Mouse (Mus musculus): ENCODE data around the gene Atcay. TPM values are rescaled to one million over a fixed set of nuclear protein-coding genes. Genes with fewer than 3 reads are reported as not detected.
A peak's percentile ranks its signal among the peaks of the same experiment; 100 is the strongest.
"Not testable (repeated sequence)": the region's sequence is repeated elsewhere in the genome, so short reads cannot be mapped to it uniquely, and the experiment has no call there.

Gene Atcay
- polyA plus RNA-seq, 1 experiment from 2014 or later = 0.08 TPM

GRCm38 (mm10) chr10:81184765-81185164, 45.9 kb downstream of the Atcay start:
- no peaks in the 10 kb centered on the region for H3K9me3 ChIP-seq (replicated peaks)
- peaks cover 47% of the 10 kb centered on the region for H3K4me1 ChIP-seq (replicated peaks)
- 68% methylated on average over 4 of the region's 4 CpGs for WGBS (ENCODE audit: insufficient replicate concordance)
- no peak for DNase-seq
- H3K27me3 ChIP-seq = no peaks in the 10 kb centered on the region
- no peak overlapping the region for H3K9ac ChIP-seq
- 0 out of 2 replicates have a peak overlapping the region, but pooled peaks have one; percentile 81 for H3K4me2 ChIP-seq
- ATAC-seq (ENCODE audit: low read depth) = no peak
- H3K27ac ChIP-seq = peak overlapping the region; percentile 65; the same call in 1 of the 2 replicates
- no peak overlapping the region for H3K4me3 ChIP-seq (replicated peaks)
- peaks cover 71% of the 10 kb centered on the region for H3K36me3 ChIP-seq

- Histone ChIP-seq H3K9ac (peak within 1 kb of the TSS; percentile 75), H3K27me3 (no peaks in the 10 kb centered on the region), H3K36me3 (peaks cover 76% of the 10 kb centered on the region), H3K4me3 (replicated peaks) (peak within 1 kb of the TSS; percentile 71), H3K27ac (peak within 1 kb of the TSS; percentile 79), H3K4me1 (replicated peaks) (peaks cover 54% of the 10 kb centered on the region), H3K9me3 (replicated peaks) (no peaks in the 10 kb centered on the region), H3K4me2 (peak within 1 kb of the TSS; percentile 81)
- no peak for ATAC-seq (ENCODE audit: low read depth)
- DNase-seq = no peak
- 64% methylated on average over 5 of the region's 5 CpGs for WGBS (ENCODE audit: insufficient replicate concordance)
Measured at GRCm38 (mm10) chr10:81183805-81184204, 46.8 kb downstream of the Atcay start, which contains the start of gene 4930442H23Rik. TSS of gene 4930442H23Rik (minus strand) at chr10:81183849.

- no peaks in the 10 kb centered on the region for H3K9me3 ChIP-seq (replicated peaks)
- no peaks in the 10 kb centered on the region for H3K27me3 ChIP-seq
- WGBS (ENCODE audit: insufficient replicate concordance) = 4% methylated on average over 53 of the region's 53 CpGs
- peaks cover 82% of the 10 kb centered on the region for H3K36me3 ChIP-seq
- peak within 1 kb of the TSS; percentile 81 for H3K4me2 ChIP-seq
- H3K4me1 ChIP-seq (replicated peaks) = peaks cover 66% of the 10 kb centered on the region
- peak; percentile 89 for ATAC-seq (ENCODE audit: low read depth)
- peak; percentile 97 for DNase-seq
- peak within 1 kb of the TSS; percentile 79 for H3K27ac ChIP-seq
- peak within 1 kb of the TSS; percentile 75 for H3K9ac ChIP-seq
- peak within 1 kb of the TSS; percentile 71 for H3K4me3 ChIP-seq (replicated peaks)
Measured at GRCm38 (mm10) chr10:81182336-81183333, 48.0 kb downstream of the Atcay start, which contains the start of gene Dapk3. TSS of gene Dapk3 (plus strand) at chr10:81183005.

GRCm38 (mm10) chr10:81181860-81182259, 48.8 kb downstream of the Atcay start:
- Histone ChIP-seq H3K4me1 (replicated peaks) (peaks cover 73% of the 10 kb centered on the region), H3K27ac (peak overlapping the region; percentile 62), H3K4me3 (replicated peaks) (0 out of 2 replicates have a peak overlapping the region, but pooled peaks have one; percentile 8), H3K36me3 (peaks cover 83% of the 10 kb centered on the region), H3K4me2 (peak overlapping the region; percentile 34; the same call in 1 of the 2 replicates)
- 79% methylated on average over 12 of the region's 12 CpGs for WGBS (ENCODE audit: insufficient replicate concordance)
- ATAC-seq (ENCODE audit: low read depth); H3K9ac ChIP-seq; DNase-seq; H3K9me3 ChIP-seq (replicated peaks); H3K27me3 ChIP-seq: not testable (repeated sequence)

GRCm38 (mm10) chr10:81180946-81181345, 49.7 kb downstream of the Atcay start:
- WGBS (ENCODE audit: insufficient replicate concordance) = 87% methylated on average over 13 of the region's 13 CpGs
- DNase-seq (no peak), ATAC-seq (ENCODE audit: low read depth) (no peak)
- H3K4me3 ChIP-seq (replicated peaks) = no peak overlapping the region
- no peak overlapping the region for H3K4me2 ChIP-seq
- H3K36me3 ChIP-seq = peaks cover 76% of the 10 kb centered on the region
- H3K27me3 ChIP-seq = no peaks in the 10 kb centered on the region
- no peak overlapping the region; the same call in 1 of the 2 replicates for H3K9ac ChIP-seq
- peak overlapping the region; percentile 62; the same call in 1 of the 2 replicates for H3K27ac ChIP-seq
- H3K9me3 ChIP-seq (replicated peaks) = no peaks in the 10 kb centered on the region
- H3K4me1 ChIP-seq (replicated peaks) = peaks cover 75% of the 10 kb centered on the region

- H3K9ac ChIP-seq = peak overlapping the region; percentile 100; the same call in 1 of the 2 replicates
Measured at GRCm38 (mm10) chr10:81179451-81180342, 50.9 kb downstream of the Atcay start.

GRCm38 (mm10) chr10:81178927-81179326, 51.7 kb downstream of the Atcay start:
- 90% methylated on average over 11 of the region's 11 CpGs for WGBS (ENCODE audit: insufficient replicate concordance)
- DNase-seq (no peak), ATAC-seq (ENCODE audit: low read depth) (no peak)
- Histone ChIP-seq H3K36me3 (peaks cover 57% of the 10 kb centered on the region), H3K9me3 (replicated peaks) (no peaks in the 10 kb centered on the region), H3K4me1 (replicated peaks) (peaks cover 81% of the 10 kb centered on the region), H3K27me3 (no peaks in the 10 kb centered on the region), H3K9ac (peak overlapping the region; percentile 100), H3K4me3 (replicated peaks) (peak overlapping the region; percentile 98), H3K4me2 (peak overlapping the region; percentile 84), H3K27ac (peak overlapping the region; percentile 95)

More at GRCm38 (mm10) chr10:81179451-81180342, 50.9 kb downstream of the Atcay start:
- peak overlapping the region; percentile 84; the same call in 1 of the 2 replicates for H3K4me2 ChIP-seq
- peaks cover 81% of the 10 kb centered on the region for H3K4me1 ChIP-seq (replicated peaks)
- no peak for DNase-seq
- peak overlapping the region; percentile 95 for H3K27ac ChIP-seq
- no peak for ATAC-seq (ENCODE audit: low read depth)
- no peaks in the 10 kb centered on the region for H3K9me3 ChIP-seq (replicated peaks)
- peaks cover 65% of the 10 kb centered on the region for H3K36me3 ChIP-seq
- H3K27me3 ChIP-seq = no peaks in the 10 kb centered on the region
- 90% methylated on average over 32 of the region's 32 CpGs for WGBS (ENCODE audit: insufficient replicate concordance)
- H3K4me3 ChIP-seq (replicated peaks) = peak overlapping the region; percentile 98; the same call in 1 of the 2 replicates

GRCm38 (mm10) chr10:81177958-81178712, 52.5 kb downstream of the Atcay start:
- Histone ChIP-seq H3K4me1 (replicated peaks) (peaks cover 83% of the 10 kb centered on the region), H3K36me3 (peaks cover 57% of the 10 kb centered on the region)

GRCm38 (mm10) chr10:81177491-81177925, 53.1 kb downstream of the Atcay start:
- DNase-seq = no peak
- Histone ChIP-seq H3K9me3 (replicated peaks) (no peaks in the 10 kb centered on the region), H3K36me3 (peaks cover 56% of the 10 kb centered on the region), H3K4me1 (replicated peaks) (peaks cover 88% of the 10 kb centered on the region), H3K4me3 (replicated peaks) (peak overlapping the region; percentile 98), H3K4me2 (peak overlapping the region; percentile 84), H3K27ac (peak overlapping the region; percentile 95), H3K27me3 (no peaks in the 10 kb centered on the region), H3K9ac (peak overlapping the region; percentile 100)
- 4% methylated on average over 16 of the region's 16 CpGs for WGBS (ENCODE audit: insufficient replicate concordance)
- no peak for ATAC-seq (ENCODE audit: low read depth)

More at GRCm38 (mm10) chr10:81177958-81178712, 52.5 kb downstream of the Atcay start:
- ATAC-seq (ENCODE audit: low read depth) (no peak), DNase-seq (no peak)
- Histone ChIP-seq H3K27ac (peak overlapping the region; percentile 95), H3K9me3 (replicated peaks) (no peaks in the 10 kb centered on the region), H3K9ac (peak overlapping the region; percentile 100), H3K4me3 (replicated peaks) (peak overlapping the region; percentile 98), H3K27me3 (no peaks in the 10 kb centered on the region), H3K4me2 (peak overlapping the region; percentile 84)
- WGBS (ENCODE audit: insufficient replicate concordance) = 48% methylated on average over 14 of the region's 14 CpGs

All from liver, embryonic 13.5 days (tissue).